Mouse (Mus musculus): ENCODE measurements at regions not wholly inside any gene's neighbourhood (a gene's known extent, or its start where the extent isn't known, plus 50 kb on each side); places are given as distances from the start of the nearest gene placed in this dataset.

GRCm38 (mm10) chr4:5379215-5379614, 586.1 kb upstream of the Impad1 start:
- 68% methylated on average over 1 of the region's 1 CpGs for WGBS (ENCODE audit: insufficient replicate concordance)
- Histone ChIP-seq H3K27me3 (ENCODE audit: control insufficient read depth, insufficient read depth, low read length) (no peaks in the 10 kb centered on the region), H3K4me3 (ENCODE audit: insufficient read depth in 1 of 2, low read depth in 2 of 2, low read length in 2 of 2) (no peak overlapping the region), H3K9ac (replicated peaks) (no peak overlapping the region), H3K36me3 (replicated peaks; ENCODE audit: control insufficient read depth, insufficient read depth, low read depth) (no peaks in the 10 kb centered on the region), H3K9me3 (ENCODE audit: control insufficient read depth, low read length) (no peaks in the 10 kb centered on the region), H3K4me2 (ENCODE audit: low read depth) (no peak overlapping the region), H3K27ac (no peak overlapping the region), H3K4me1 (replicated peaks; ENCODE audit: control insufficient read depth in 2 of 2, insufficient read depth in 2 of 2, low read length in 1 of 2) (no peaks in the 10 kb centered on the region)
- no peak for TF ChIP-seq EP300 (IDR thresholded peaks at IDR 0.05; ENCODE audit: low read depth)
- TF ChIP-seq CTCF (IDR thresholded peaks at IDR 0.05; ENCODE audit: low read depth) = no peak
- DNase-seq (ENCODE audit: low read depth in 3 of 3, low spot score in 3 of 3) = no peak
- ATAC-seq (ENCODE audit: insufficient read depth) = no peak

GRCm38 (mm10) chr4:5358274-5358673, 565.1 kb upstream of the Impad1 start:
- Histone ChIP-seq H3K4me1 (replicated peaks; ENCODE audit: control insufficient read depth in 2 of 2, insufficient read depth in 2 of 2, low read length in 1 of 2) (no peaks in the 10 kb centered on the region), H3K36me3 (replicated peaks; ENCODE audit: control insufficient read depth, insufficient read depth, low read depth) (no peaks in the 10 kb centered on the region), H3K27me3 (ENCODE audit: control insufficient read depth, insufficient read depth, low read length) (no peaks in the 10 kb centered on the region), H3K27ac (no peak overlapping the region), H3K9ac (replicated peaks) (no peak overlapping the region), H3K9me3 (ENCODE audit: control insufficient read depth, low read length) (no peaks in the 10 kb centered on the region), H3K4me2 (ENCODE audit: low read depth) (no peak overlapping the region), H3K4me3 (ENCODE audit: insufficient read depth in 1 of 2, low read depth in 2 of 2, low read length in 2 of 2) (no peak overlapping the region)
- DNase-seq (ENCODE audit: low read depth in 3 of 3, low spot score in 3 of 3) (no peak), ATAC-seq (ENCODE audit: insufficient read depth) (no peak)
- TF ChIP-seq EP300 (IDR thresholded peaks at IDR 0.05; ENCODE audit: low read depth) = no peak
- TF ChIP-seq CTCF (IDR thresholded peaks at IDR 0.05; ENCODE audit: low read depth) = no peak
- 74% methylated on average over 1 of the region's 1 CpGs for WGBS (ENCODE audit: insufficient replicate concordance)

- H3K27me3 ChIP-seq (ENCODE audit: control insufficient read depth, insufficient read depth, low read length) = no peaks in the 10 kb centered on the region
- ATAC-seq (ENCODE audit: insufficient read depth) (no peak), DNase-seq (ENCODE audit: low read depth in 3 of 3, low spot score in 3 of 3) (no peak)
- H3K4me2 ChIP-seq (ENCODE audit: low read depth) = no peak overlapping the region
- 57% methylated on average over 3 of the region's 3 CpGs for WGBS (ENCODE audit: insufficient replicate concordance)
- H3K27ac ChIP-seq = no peak overlapping the region
- no peaks in the 10 kb centered on the region for H3K36me3 ChIP-seq (replicated peaks; ENCODE audit: control insufficient read depth, insufficient read depth, low read depth)
- no peaks in the 10 kb centered on the region for H3K4me1 ChIP-seq (replicated peaks; ENCODE audit: control insufficient read depth in 2 of 2, insufficient read depth in 2 of 2, low read length in 1 of 2)
- H3K9me3 ChIP-seq (ENCODE audit: control insufficient read depth, low read length) = no peaks in the 10 kb centered on the region
- no peak overlapping the region for H3K4me3 ChIP-seq (ENCODE audit: insufficient read depth in 1 of 2, low read depth in 2 of 2, low read length in 2 of 2)
- no peak overlapping the region for H3K9ac ChIP-seq (replicated peaks)
- TF ChIP-seq EP300 (IDR thresholded peaks at IDR 0.05; ENCODE audit: low read depth) (no peak), CTCF (IDR thresholded peaks at IDR 0.05; ENCODE audit: low read depth) (no peak)
Observed at GRCm38 (mm10) chr4:5346226-5346625, 553.1 kb upstream of the Impad1 start.

- Histone ChIP-seq H3K36me3 (replicated peaks; ENCODE audit: control insufficient read depth, insufficient read depth, low read depth) (no peaks in the 10 kb centered on the region), H3K9me3 (ENCODE audit: control insufficient read depth, low read length) (no peaks in the 10 kb centered on the region), H3K9ac (replicated peaks) (no peak overlapping the region), H3K4me3 (ENCODE audit: insufficient read depth in 1 of 2, low read depth in 2 of 2, low read length in 2 of 2) (no peak overlapping the region), H3K4me1 (replicated peaks; ENCODE audit: control insufficient read depth in 2 of 2, insufficient read depth in 2 of 2, low read length in 1 of 2) (no peaks in the 10 kb centered on the region), H3K27ac (no peak overlapping the region), H3K4me2 (ENCODE audit: low read depth) (no peak overlapping the region), H3K27me3 (ENCODE audit: control insufficient read depth, insufficient read depth, low read length) (no peaks in the 10 kb centered on the region)
- DNase-seq (ENCODE audit: low read depth in 3 of 3, low spot score in 3 of 3) = no peak
- ATAC-seq (ENCODE audit: insufficient read depth) = no peak
- no peak for TF ChIP-seq CTCF (IDR thresholded peaks at IDR 0.05; ENCODE audit: low read depth)
- no peak for TF ChIP-seq EP300 (IDR thresholded peaks at IDR 0.05; ENCODE audit: low read depth)
- 60% methylated on average over 4 of the region's 4 CpGs for WGBS (ENCODE audit: insufficient replicate concordance)
Observed at GRCm38 (mm10) chr4:5344739-5345138, 551.6 kb upstream of the Impad1 start.

GRCm38 (mm10) chr4:5344311-5344710, 551.2 kb upstream of the Impad1 start:
- no peaks in the 10 kb centered on the region for H3K4me1 ChIP-seq (replicated peaks; ENCODE audit: control insufficient read depth in 2 of 2, insufficient read depth in 2 of 2, low read length in 1 of 2)
- TF ChIP-seq CTCF (IDR thresholded peaks at IDR 0.05; ENCODE audit: low read depth) (no peak), EP300 (IDR thresholded peaks at IDR 0.05; ENCODE audit: low read depth) (no peak)
- WGBS (ENCODE audit: insufficient replicate concordance) = 59% methylated on average over 2 of the region's 2 CpGs
- H3K27me3 ChIP-seq (ENCODE audit: control insufficient read depth, insufficient read depth, low read length) = no peaks in the 10 kb centered on the region
- ATAC-seq (ENCODE audit: insufficient read depth) (no peak), DNase-seq (ENCODE audit: low read depth in 3 of 3, low spot score in 3 of 3) (no peak)
- no peak overlapping the region for H3K4me3 ChIP-seq (ENCODE audit: insufficient read depth in 1 of 2, low read depth in 2 of 2, low read length in 2 of 2)
- H3K36me3 ChIP-seq (replicated peaks; ENCODE audit: control insufficient read depth, insufficient read depth, low read depth) = no peaks in the 10 kb centered on the region
- H3K4me2 ChIP-seq (ENCODE audit: low read depth) = no peak overlapping the region
- H3K27ac ChIP-seq = no peak overlapping the region
- H3K9me3 ChIP-seq (ENCODE audit: control insufficient read depth, low read length) = no peaks in the 10 kb centered on the region
- no peak overlapping the region for H3K9ac ChIP-seq (replicated peaks)

Data from liver, embryonic 14.5 days (tissue).